Mouse (Mus musculus): ENCODE data around the gene Cryba4.

DNA sequence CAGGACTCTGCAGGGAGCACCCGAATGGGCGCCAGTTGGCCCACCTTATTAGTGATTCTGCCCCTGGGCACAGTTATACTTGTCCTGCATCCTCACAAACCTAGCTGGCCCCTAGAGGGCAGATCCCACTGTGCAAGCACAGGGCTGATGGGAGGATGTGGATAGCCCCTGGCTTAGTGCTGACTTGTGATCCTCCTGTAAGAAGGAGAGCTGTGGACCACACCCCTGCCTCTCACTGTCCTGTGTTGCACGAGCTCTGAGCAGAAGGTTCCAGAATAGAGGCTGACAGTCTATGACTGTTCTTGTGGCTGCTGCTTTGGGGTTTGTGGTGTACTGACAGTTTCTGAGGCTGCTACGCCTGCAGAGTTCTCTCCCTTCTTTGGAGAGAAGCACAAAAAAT lies 49.4 kb upstream of the Cryba4 start:
- peak; percentile 41 for TF ChIP-seq CTCF (IDR thresholded peaks at IDR 0.05)
- no peak for TF ChIP-seq EP300 (IDR thresholded peaks at IDR 0.05)

Measured in lung, postnatal 0 days (tissue).